Mouse (Mus musculus) liver, adult 2 months (tissue): ENCODE data around the gene Cers4. TPM values are rescaled to one million over a fixed set of nuclear protein-coding genes. Genes with fewer than 3 reads are reported as not detected.

Experiments used
- DNase-seq: peaks from one replicate; pipeline ENCODE4 v3.0.0-alpha.2; 2011; ENCODE audit warnings: low read depth, low spot score; ENCODE audit errors: extremely low read depth
- H3K27ac ChIP-seq: fragments of 200-500 bp; replicated peaks from 2 replicates; pipeline ENCODE4 v1.5.1; 2012; ENCODE audit warnings: low read depth, mild to moderate bottlenecking, control low read depth, inconsistent platforms, low read length; ENCODE audit not compliant: insufficient read depth
- H3K27me3 ChIP-seq: fragments of 200-500 bp; 2 replicates; pipeline ENCODE4 v1.6.1; 2012; ENCODE audit warnings: mild to moderate bottlenecking, moderate library complexity, low read length, inconsistent platforms; ENCODE audit not compliant: control insufficient read depth, insufficient read depth
- H3K36me3 ChIP-seq: fragments of 200-500 bp; 2 replicates; pipeline ENCODE4 v1.6.1; 2012; ENCODE audit warnings: low read length, inconsistent platforms; ENCODE audit not compliant: control insufficient read depth, insufficient read depth
- H3K4me1 ChIP-seq: fragments of 200-500 bp; 2 replicates; pipeline ENCODE4 v1.6.1; 2011; ENCODE audit warnings: low read length; ENCODE audit not compliant: control insufficient read depth, insufficient read depth
- H3K4me3 ChIP-seq: fragments of 200-500 bp; 2 replicates; pipeline ENCODE4 v1.5.1; 2011; ENCODE audit warnings: low read depth, mild to moderate bottlenecking, control low read depth, low read length, moderate library complexity; ENCODE audit not compliant: insufficient read depth
- H3K79me2 ChIP-seq: fragments of 200-500 bp; 2 replicates; pipeline ENCODE4 v1.6.1; 2012; ENCODE audit warnings: inconsistent platforms, mild to moderate bottlenecking, low read length, moderate library complexity; ENCODE audit not compliant: control insufficient read depth, insufficient read depth
- H3K9ac ChIP-seq: fragments of 200-500 bp; 2 replicates; pipeline ENCODE4 v1.6.1; 2012; ENCODE audit warnings: low read depth, mild to moderate bottlenecking, control low read depth, inconsistent platforms, low read length
- CTCF ChIP-seq: fragments of 200-500 bp; IDR thresholded peaks from 2 replicates; pipeline ENCODE4 v1.5.1; 2011; ENCODE audit warnings: low read depth, low read length, control low read depth
- POLR2A ChIP-seq: fragments of 200-500 bp; IDR thresholded peaks from 2 replicates; pipeline ENCODE4 v1.6.1; 2011; ENCODE audit warnings: low read length, control low read depth; ENCODE audit not compliant: insufficient read depth; ENCODE audit errors: extremely low read depth
- WGBS: fragments of 180-500 bp; shearing (Covaris S2); methylation state at CpG from one replicate; pipeline ENCODE4 v1.1.7; 2018; 5-methylcytosine and 5-hydroxymethylcytosine counted together
- polyA plus RNA-seq: library from polyadenylated mRNA; depleted of rRNA; stranded (reverse); fragments of >200 nt; gene quantifications from 2 replicates; pipeline ENCODE4 v1.2.3, GENCODE M21; 2012
- total RNA-seq: library from RNA; depleted of rRNA; stranded (reverse); fragments of >200 nt; gene quantifications from 2 replicates; pipeline ENCODE4 v1.2.3, GENCODE M21; 2014

Cers4 gene
- total and polyA plus RNA-seq, 2 experiments = 1.4 to 3.6 TPM

DNA sequence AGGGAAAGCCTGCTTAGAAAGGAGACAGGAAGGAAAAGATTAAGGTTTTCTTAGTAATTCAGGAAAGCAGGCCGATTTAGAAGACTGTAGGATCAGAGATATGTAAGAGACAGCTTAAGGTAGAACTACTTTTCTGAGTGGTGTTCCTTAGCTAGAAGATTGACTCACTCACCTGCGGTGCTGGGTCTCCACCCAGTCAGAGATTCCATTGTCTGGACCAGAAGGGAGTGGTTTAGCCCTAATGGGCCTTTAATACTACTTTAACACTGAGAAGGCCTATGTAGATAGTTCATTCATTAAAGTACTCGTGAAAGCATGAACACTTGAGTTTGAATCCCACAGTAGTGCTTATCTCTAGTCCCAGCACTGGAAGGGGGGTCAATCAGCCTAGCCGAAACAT, 11.2 kb upstream of the Cers4 start:
- no peaks in the 10 kb centered on the region for H3K36me3 ChIP-seq
- H3K27me3 ChIP-seq = no peaks in the 10 kb centered on the region
- WGBS = 67% methylated on average over 4 of the region's 4 CpGs
- H3K27ac ChIP-seq = no peak overlapping the region
- no peaks in the 10 kb centered on the region for H3K4me1 ChIP-seq
- no peaks in the 10 kb centered on the region for H3K79me2 ChIP-seq
- no peak for DNase-seq
- TF ChIP-seq CTCF = no peak
- TF ChIP-seq POLR2A = no peak
- no peak overlapping the region for H3K9ac ChIP-seq
- no peak overlapping the region for H3K4me3 ChIP-seq

- Histone ChIP-seq H3K27ac (no peak overlapping the region), H3K4me1 (no peaks in the 10 kb centered on the region), H3K9ac (no peak overlapping the region), H3K4me3 (no peak overlapping the region), H3K36me3 (no peaks in the 10 kb centered on the region), H3K27me3 (no peaks in the 10 kb centered on the region), H3K79me2 (no peaks in the 10 kb centered on the region)
- 84% methylated on average over 4 of the region's 4 CpGs for WGBS
- DNase-seq = no peak
- TF ChIP-seq POLR2A (no peak), CTCF (no peak)
Observed at GRCm38 (mm10) chr8:4482501-4482900, 10.3 kb upstream of the Cers4 start.

DNA sequence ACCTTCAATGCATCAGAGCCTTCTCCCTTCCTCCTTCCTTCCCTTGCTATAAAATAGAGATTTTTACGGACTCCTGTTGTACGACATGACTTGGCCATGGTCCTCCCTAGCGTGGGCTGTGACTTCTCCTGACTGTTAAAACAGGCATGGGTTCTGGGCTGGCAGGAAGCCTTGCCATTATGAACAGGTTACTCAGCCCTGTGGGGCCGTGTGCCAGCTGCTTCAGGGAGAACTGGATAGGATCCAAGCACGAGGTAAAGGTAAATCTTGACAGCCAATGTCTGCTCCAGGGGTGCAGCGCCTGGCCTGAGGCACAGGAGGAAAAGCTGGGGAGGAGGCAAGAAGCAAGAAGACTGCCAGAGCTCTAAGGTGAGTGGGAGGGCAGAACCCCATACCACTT, 9.5 kb upstream of the Cers4 start:
- Histone ChIP-seq H3K36me3 (no peaks in the 10 kb centered on the region), H3K9ac (no peak overlapping the region), H3K4me3 (no peak overlapping the region), H3K79me2 (no peaks in the 10 kb centered on the region), H3K27me3 (no peaks in the 10 kb centered on the region), H3K4me1 (no peaks in the 10 kb centered on the region), H3K27ac (no peak overlapping the region)
- WGBS = 52% methylated on average over 6 of the region's 6 CpGs
- TF ChIP-seq POLR2A = no peak
- TF ChIP-seq CTCF = no peak
- no peak for DNase-seq

- H3K79me2 ChIP-seq = no peaks in the 10 kb centered on the region; the same call in 1 of the 2 replicates
- peak overlapping the region; percentile 24; the same call in 1 of the 2 replicates for H3K9ac ChIP-seq
- H3K36me3 ChIP-seq = no peaks in the 10 kb centered on the region
- peak overlapping the region; percentile 40; the same call in 1 of the 2 replicates for H3K27ac ChIP-seq
- H3K27me3 ChIP-seq = no peaks in the 10 kb centered on the region
- peak overlapping the region; percentile 48 for H3K4me3 ChIP-seq
- H3K4me1 ChIP-seq = no peaks in the 10 kb centered on the region; the same call in 1 of the 2 replicates
- DNase-seq = no peak
- TF ChIP-seq CTCF = no peak
- no peak for TF ChIP-seq POLR2A
- 20% methylated on average over 21 of the region's 21 CpGs for WGBS
Observed at GRCm38 (mm10) chr8:4493686-4494440, 1.0 kb downstream of the Cers4 start.

GRCm38 (mm10) chr8:4495976-4496375, 3.1 kb downstream of the Cers4 start:
- Histone ChIP-seq H3K27ac (no peak overlapping the region), H3K27me3 (no peaks in the 10 kb centered on the region), H3K4me1 (no peaks in the 10 kb centered on the region; the same call in 1 of the 2 replicates), H3K79me2 (no peaks in the 10 kb centered on the region; the same call in 1 of the 2 replicates), H3K36me3 (no peaks in the 10 kb centered on the region), H3K4me3 (no peak overlapping the region), H3K9ac (no peak overlapping the region)
- TF ChIP-seq CTCF (no peak), POLR2A (no peak)
- WGBS = 68% methylated on average over 6 of the region's 6 CpGs
- DNase-seq = no peak

DNA sequence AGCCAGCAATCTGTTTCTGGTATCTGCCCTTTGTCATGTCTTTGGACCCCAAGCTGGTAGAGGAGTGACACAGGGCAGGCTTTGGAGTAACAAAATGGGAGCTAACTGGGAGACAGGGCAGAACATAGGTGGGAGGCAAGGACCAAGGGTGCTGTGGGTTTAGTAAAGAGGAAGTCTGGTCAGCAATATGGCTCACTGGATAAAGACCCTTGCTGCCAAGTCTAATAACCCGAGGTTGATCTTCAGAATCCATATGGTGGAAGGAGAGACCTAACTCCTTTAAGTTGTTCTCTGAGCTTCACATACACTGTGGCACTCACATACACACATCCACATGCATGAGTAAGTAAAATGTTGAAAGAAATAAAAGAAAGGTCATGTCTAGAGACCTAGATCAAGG, 4.8 kb downstream of the Cers4 start:
- no peak for TF ChIP-seq POLR2A
- TF ChIP-seq CTCF = no peak
- Histone ChIP-seq H3K36me3 (no peaks in the 10 kb centered on the region), H3K4me1 (no peaks in the 10 kb centered on the region; the same call in 1 of the 2 replicates)

More for the DNA sequence above, 4.8 kb downstream of the Cers4 start:
- Histone ChIP-seq H3K27ac (no peak overlapping the region), H3K4me3 (no peak overlapping the region), H3K9ac (no peak overlapping the region), H3K79me2 (no peaks in the 10 kb centered on the region; the same call in 1 of the 2 replicates), H3K27me3 (no peaks in the 10 kb centered on the region)
- 89% methylated on average over 1 of the region's 1 CpGs for WGBS
- DNase-seq = no peak
